Mouse (Mus musculus) midbrain, postnatal 0 days (tissue): ENCODE measurements around the gene Klf7. TPM values are rescaled to one million over a fixed set of nuclear protein-coding genes. Genes with fewer than 3 reads are reported as not detected.

Experiments used
- ATAC-seq: fragments of 200-750 bp; cut with Nextera tagmentation; 2 replicates; pipeline ENCODE4 v1.8.0; 2017; ENCODE audit warnings: moderate number of reproducible peaks, mild to moderate bottlenecking, moderate TSS enrichment, moderate library complexity; ENCODE audit not compliant: low FRiP score
- DNase-seq: peaks from one replicate; pipeline ENCODE4 v3.0.0-alpha.2; 2015; ENCODE audit warnings: low spot score
- H3K27ac ChIP-seq: fragments of 300-500 bp; sonication (generic); 2 replicates; pipeline ENCODE4 v1.5.1; 2014; ENCODE audit warnings: low read depth, mild to moderate bottlenecking, low read length, mixed read lengths
- H3K27me3 ChIP-seq: fragments of 300-500 bp; sonication (generic); 2 replicates; pipeline ENCODE4 v1.6.1; 2014; ENCODE audit warnings: low read length, control low read depth, mixed read lengths; ENCODE audit not compliant: insufficient read depth
- H3K36me3 ChIP-seq: fragments of 300-500 bp; sonication (generic); 2 replicates; pipeline ENCODE4 v1.6.1; 2014; ENCODE audit warnings: low read length, control low read depth, mixed read lengths; ENCODE audit not compliant: insufficient read depth
- H3K4me1 ChIP-seq: fragments of 300-500 bp; sonication (generic); 2 replicates; pipeline ENCODE4 v1.6.1; 2014; ENCODE audit warnings: mild to moderate bottlenecking, control low read depth, antibody characterized with exemption, low read length, mixed read lengths; ENCODE audit not compliant: insufficient read depth
- H3K4me2 ChIP-seq: fragments of 300-500 bp; sonication (generic); 2 replicates; pipeline ENCODE4 v1.6.1; 2014; ENCODE audit warnings: low read depth, mild to moderate bottlenecking, low read length, mixed read lengths; ENCODE audit not compliant: poor library complexity, severe bottlenecking
- H3K4me3 ChIP-seq: fragments of 300-500 bp; sonication (generic); 2 replicates; pipeline ENCODE4 v1.5.1; 2014; ENCODE audit warnings: low read depth, mild to moderate bottlenecking, low read length, moderate library complexity
- H3K9ac ChIP-seq: fragments of 300-500 bp; sonication (generic); replicated peaks from 2 replicates; pipeline ENCODE4 v1.6.1; 2014; ENCODE audit warnings: mild to moderate bottlenecking, low read length, moderate library complexity, mixed read lengths; ENCODE audit not compliant: poor library complexity, severe bottlenecking
- H3K9me3 ChIP-seq: fragments of 300-500 bp; sonication (generic); 2 replicates; pipeline ENCODE4 v1.6.1; 2016; ENCODE audit warnings: low read length, control low read depth
- CTCF ChIP-seq: IDR thresholded peaks from 2 replicates; pipeline ENCODE4 v1.5.1; 2016; ENCODE audit warnings: antibody characterized with exemption, mild to moderate bottlenecking
- WGBS: fragments of 180-500 bp; shearing (Covaris S2); extraction: QIAGEN DNeasy Blood & Tissue Kit; methylation state at CpG from one replicate; pipeline ENCODE4 v1.1.7; 2014; 5-methylcytosine and 5-hydroxymethylcytosine counted together
- polyA plus RNA-seq: library from polyadenylated mRNA; unstranded; fragments of >200 nt; fragmentation: Nextera tagmentation; extraction: Ambion mirVana; gene quantifications from 2 replicates; pipeline ENCODE4 v1.2.1, GENCODE M21; 2015
- total RNA-seq: library from RNA; depleted of rRNA; stranded (reverse); fragments of >200 nt; gene quantifications from 2 replicates; pipeline ENCODE4 v1.2.3, GENCODE M21; 2014

The Klf7 gene
- total and polyA plus RNA-seq, 2 experiments from 2014 or later: 59.9 to 138 TPM

DNA sequence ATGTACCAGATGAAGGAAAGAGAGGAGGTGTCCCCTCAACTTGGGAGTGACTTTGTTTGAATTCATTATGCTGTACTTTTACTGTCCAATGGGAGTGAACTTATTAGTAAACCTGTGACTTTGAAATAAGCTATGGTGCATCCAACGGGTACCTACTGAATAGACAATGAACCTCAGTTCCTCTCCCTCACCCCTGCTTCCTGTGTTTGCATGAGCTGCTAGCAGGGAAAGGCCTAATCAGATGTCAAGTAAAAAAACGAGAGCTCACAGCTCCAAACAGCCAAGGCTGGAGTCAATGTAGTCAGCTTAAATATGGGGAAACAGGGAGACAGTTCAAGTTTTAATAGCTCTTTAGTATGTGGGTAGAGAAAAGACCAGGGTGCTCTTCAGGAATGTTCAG is 77.5 kb downstream of the Klf7 start:
- 51% methylated on average over 2 of the region's 2 CpGs for WGBS
- H3K4me2 ChIP-seq: no peak overlapping the region
- no peaks in the 10 kb centered on the region for H3K27me3 ChIP-seq
- TF ChIP-seq CTCF: no peak
- H3K4me1 ChIP-seq: peaks cover 5% of the 10 kb centered on the region; the same call in 1 of the 2 replicates
- H3K9me3 ChIP-seq: no peaks in the 10 kb centered on the region
- ATAC-seq: no peak
- no peak overlapping the region for H3K27ac ChIP-seq
- DNase-seq: no peak
- no peak overlapping the region for H3K4me3 ChIP-seq
- peaks cover 9% of the 10 kb centered on the region; the same call in 1 of the 2 replicates for H3K36me3 ChIP-seq
- no peak overlapping the region for H3K9ac ChIP-seq

DNA sequence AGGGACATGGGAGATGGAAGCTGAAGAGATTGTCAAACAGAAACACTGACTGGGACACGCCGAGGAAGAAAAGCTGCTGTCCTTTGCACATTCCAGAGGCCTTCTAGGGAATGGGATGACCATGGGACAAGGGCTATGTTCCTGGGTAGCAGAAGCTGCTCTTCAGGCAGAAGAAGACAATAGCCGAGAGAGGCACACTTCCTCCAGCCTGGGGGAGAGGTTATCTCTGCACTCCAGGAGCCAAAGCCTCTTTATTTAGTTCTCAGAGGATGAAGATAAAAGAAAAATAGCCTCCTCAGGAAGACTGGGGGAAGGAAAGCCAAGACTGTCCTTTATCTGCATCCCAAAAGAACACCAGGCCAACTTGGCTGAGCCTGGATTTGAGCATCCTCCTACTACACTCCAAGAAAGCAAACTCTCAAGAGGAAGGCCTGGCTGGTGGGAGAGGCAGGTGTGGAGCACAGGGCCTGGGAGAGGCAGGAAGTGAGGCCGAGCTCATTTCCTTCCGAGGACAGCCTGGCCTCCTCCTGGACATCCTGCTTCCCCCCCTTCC is 81.2 kb downstream of the Klf7 start:
- no peak for TF ChIP-seq CTCF
- Histone ChIP-seq H3K36me3 (peaks cover 12% of the 10 kb centered on the region; the same call in 1 of the 2 replicates), H3K4me2 (no peak overlapping the region), H3K9ac (no peak overlapping the region), H3K27me3 (no peaks in the 10 kb centered on the region), H3K9me3 (no peaks in the 10 kb centered on the region), H3K27ac (no peak overlapping the region), H3K4me3 (no peak overlapping the region), H3K4me1 (0 out of 2 replicates have a peak, but pooled peaks cover 3% of the 10 kb centered on the region)
- no peak for DNase-seq
- no peak for ATAC-seq
- WGBS: 47% methylated on average over 5 of the region's 5 CpGs

DNA sequence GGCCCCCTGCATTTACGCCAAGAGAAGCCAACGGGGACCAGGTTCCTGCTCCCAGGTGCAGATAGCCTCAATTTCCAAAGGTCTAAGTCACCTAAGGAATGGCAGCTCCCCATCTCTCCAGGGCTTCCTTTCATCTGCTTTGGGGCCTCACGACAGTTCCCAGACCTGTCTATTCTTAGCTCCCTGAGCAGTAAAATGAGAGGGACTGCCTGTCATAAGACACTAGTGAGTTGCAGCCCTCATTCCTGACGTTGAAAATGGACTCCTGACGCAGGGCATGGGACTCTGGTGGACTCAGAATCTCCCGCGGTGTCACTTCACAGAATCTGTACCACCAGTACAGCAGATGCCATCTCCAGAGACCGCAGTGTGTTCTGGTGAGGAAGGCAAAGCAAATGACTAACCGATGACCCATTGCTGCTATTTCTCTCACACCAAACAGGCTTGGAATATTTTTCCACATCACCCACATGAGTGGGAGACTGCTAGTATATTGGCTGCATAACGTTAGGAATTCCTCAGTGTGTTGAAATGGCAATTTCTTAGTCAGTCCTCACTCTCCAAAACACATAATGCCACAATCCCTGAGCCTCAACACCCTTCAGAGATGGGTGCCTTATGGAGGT is 81.9 kb downstream of the Klf7 start:
- no peak overlapping the region for H3K4me3 ChIP-seq
- 0 out of 2 replicates have a peak, but pooled peaks cover 3% of the 10 kb centered on the region for H3K4me1 ChIP-seq
- no peak overlapping the region for H3K4me2 ChIP-seq
- TF ChIP-seq CTCF: no peak
- no peaks in the 10 kb centered on the region for H3K9me3 ChIP-seq
- H3K27me3 ChIP-seq: no peaks in the 10 kb centered on the region
- ATAC-seq (no peak), DNase-seq (no peak)
- peaks cover 14% of the 10 kb centered on the region; the same call in 1 of the 2 replicates for H3K36me3 ChIP-seq
- H3K27ac ChIP-seq: no peak overlapping the region
- no peak overlapping the region for H3K9ac ChIP-seq
- 84% methylated on average over 10 of the region's 10 CpGs for WGBS

DNA sequence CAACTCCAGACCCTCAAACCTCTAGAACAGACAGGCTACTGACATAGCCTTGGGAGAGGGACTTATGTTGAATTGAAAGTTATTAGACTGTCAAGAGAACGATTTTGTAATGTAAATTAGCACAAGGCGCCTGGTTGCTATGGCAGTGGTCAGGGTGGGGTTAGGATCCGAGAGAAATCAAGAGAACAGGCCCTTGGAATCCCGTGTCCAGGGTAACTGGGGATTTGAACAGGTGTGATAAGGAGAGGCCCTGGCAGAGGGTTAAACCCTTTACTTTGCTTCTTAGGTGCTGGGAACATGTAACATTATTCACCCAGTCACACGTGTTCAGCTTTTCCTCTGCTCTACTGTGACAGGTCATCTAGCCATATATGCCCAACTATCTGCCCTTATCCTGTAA is 83.7 kb downstream of the Klf7 start:
- H3K27me3 ChIP-seq: no peaks in the 10 kb centered on the region
- H3K4me1 ChIP-seq: 0 out of 2 replicates have a peak, but pooled peaks cover 3% of the 10 kb centered on the region
- no peak for ATAC-seq
- WGBS: 30% methylated on average over 5 of the region's 5 CpGs
- no peak for DNase-seq
- H3K9me3 ChIP-seq: no peaks in the 10 kb centered on the region
- no peak overlapping the region for H3K9ac ChIP-seq
- no peak overlapping the region for H3K4me2 ChIP-seq
- no peak for TF ChIP-seq CTCF
- no peak overlapping the region for H3K27ac ChIP-seq
- no peak overlapping the region for H3K4me3 ChIP-seq
- H3K36me3 ChIP-seq: peaks cover 20% of the 10 kb centered on the region; the same call in 1 of the 2 replicates

DNA sequence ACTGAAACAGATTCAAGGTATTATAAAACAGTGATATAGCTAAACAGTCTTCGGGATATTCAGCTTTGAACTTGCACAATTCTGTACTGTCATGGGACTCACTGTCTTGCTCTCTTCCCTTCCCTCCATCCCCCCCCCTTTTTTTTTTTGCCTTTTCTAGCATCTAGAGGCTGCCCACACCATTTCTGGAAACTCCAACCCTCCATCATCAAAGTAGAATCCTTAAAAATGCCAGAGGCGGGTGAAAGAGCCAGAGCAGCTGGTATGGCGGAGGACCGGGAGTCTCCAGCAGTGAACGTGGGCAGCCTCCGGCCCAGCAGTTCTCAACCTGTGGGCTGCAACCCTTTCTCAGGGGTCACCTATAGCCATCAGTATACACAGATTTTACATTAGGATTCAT is 84.3 kb downstream of the Klf7 start:
- DNase-seq: no peak
- Histone ChIP-seq H3K4me1 (0 out of 2 replicates have a peak, but pooled peaks cover 3% of the 10 kb centered on the region), H3K27ac (no peak overlapping the region), H3K36me3 (peaks cover 20% of the 10 kb centered on the region; the same call in 1 of the 2 replicates), H3K4me3 (no peak overlapping the region), H3K4me2 (no peak overlapping the region), H3K9ac (no peak overlapping the region), H3K27me3 (no peaks in the 10 kb centered on the region), H3K9me3 (no peaks in the 10 kb centered on the region)
- ATAC-seq: no peak
- WGBS: 81% methylated on average over 6 of the region's 6 CpGs
- TF ChIP-seq CTCF: no peak

DNA sequence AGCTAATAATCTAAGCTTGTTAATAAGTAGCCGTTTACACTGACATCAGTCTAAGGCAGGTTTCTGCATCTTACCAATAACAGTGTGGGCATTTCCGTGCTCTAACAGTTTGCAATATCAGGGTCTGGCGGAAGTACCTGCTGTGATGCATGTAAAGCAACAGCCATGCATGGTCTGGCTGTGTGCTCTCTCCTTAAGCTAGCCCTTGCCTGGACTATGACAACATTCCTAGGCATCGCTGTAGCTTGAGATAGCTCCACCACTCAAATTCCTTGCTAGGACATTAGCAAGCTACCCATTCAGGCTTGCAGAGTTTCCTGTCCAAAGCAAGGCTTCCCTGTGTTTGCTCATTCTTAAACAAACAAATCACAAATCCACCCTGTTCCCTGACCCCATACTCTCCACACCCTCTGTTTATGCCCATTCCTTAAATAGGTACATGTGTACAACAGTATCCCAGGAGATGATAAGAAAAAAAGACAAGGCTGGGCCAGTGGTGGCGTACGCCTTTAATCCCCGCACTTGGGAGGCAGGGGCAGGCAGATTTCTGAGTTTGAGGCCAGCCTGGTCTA is 85.1 kb downstream of the Klf7 start:
- Histone ChIP-seq H3K27ac (no peak overlapping the region), H3K4me3 (no peak overlapping the region), H3K9ac (no peak overlapping the region), H3K4me2 (no peak overlapping the region), H3K9me3 (no peaks in the 10 kb centered on the region), H3K36me3 (peaks cover 20% of the 10 kb centered on the region; the same call in 1 of the 2 replicates), H3K27me3 (no peaks in the 10 kb centered on the region), H3K4me1 (0 out of 2 replicates have a peak, but pooled peaks cover 3% of the 10 kb centered on the region)
- TF ChIP-seq CTCF: no peak
- ATAC-seq: no peak
- WGBS: 82% methylated on average over 7 of the region's 7 CpGs
- DNase-seq: no peak
